Comparison of ENCODE assay signal across 8 mouse cellular contexts in the genomic region with DNA sequence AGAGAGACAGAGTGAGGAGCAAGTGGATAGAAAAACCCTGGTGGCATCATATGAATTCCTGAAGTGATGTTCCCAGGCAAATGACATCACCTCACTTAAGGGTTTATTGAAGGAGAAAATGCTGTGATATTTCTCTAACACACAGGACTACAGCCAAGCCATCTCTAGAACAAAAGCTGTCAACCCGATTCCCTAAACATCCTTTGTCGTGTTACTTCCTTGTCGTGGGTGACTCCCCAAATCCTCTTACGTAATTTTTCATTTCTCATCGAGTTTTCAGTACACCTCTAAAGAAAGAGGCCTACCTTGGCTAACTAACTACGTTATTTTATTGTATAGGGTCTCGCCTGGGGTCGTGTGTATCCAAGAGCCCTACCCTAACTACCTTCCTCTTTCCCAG. TPM values are rescaled to one million over a fixed set of nuclear protein-coding genes. Genes with fewer than 3 reads are reported as not detected.
DNase-seq lines count a peak whose midpoint lies in the region; ATAC-seq and TF ChIP-seq lines count a peak whose summit lies in the region.

No protein-coding gene starts in this region.

- peak overlapping the region; percentile 70 for H3K4me3 ChIP-seq in erythroblast, embryonic 14.5 days (replicated peaks)
- peak overlapping the region; percentile 87; the same call in 1 of the 2 replicates for H3K4me3 ChIP-seq in thymus, adult 2 months (ENCODE audit: control insufficient read depth, insufficient read depth, low read length)
- peak overlapping the region; percentile 94 for H3K4me3 ChIP-seq in liver, embryonic 15.5 days (replicated peaks)

- no peak for DNase-seq in thymus, adult 2 months
- DNase-seq in thymus, postnatal 25 days = no peak
- DNase-seq in urinary bladder, postnatal 25 days (ENCODE audit: low spot score) = no peak
- no peak for DNase-seq in T-cell, adult 2 months (ENCODE audit: low spot score)
- DNase-seq in left cerebral cortex, postnatal 10 days (ENCODE audit: extremely low spot score in 1 of 2, low spot score in 2 of 2) = no peak

- no peak for TF ChIP-seq CTCF in thymus, adult 2 months (IDR thresholded peaks at IDR 0.05; ENCODE audit: borderline replicate concordance, control insufficient read depth, extremely low read depth, insufficient read depth, low read length, poor library complexity)

- H3K4me2 ChIP-seq in liver, embryonic 15.5 days = peak overlapping the region; percentile 97

- H3K36me3 ChIP-seq in erythroblast, embryonic 14.5 days (ENCODE audit: control insufficient read depth) = peaks cover 33% of the 10 kb centered on the region
- peaks cover 12% of the 10 kb centered on the region for H3K36me3 ChIP-seq in thymus, adult 2 months (ENCODE audit: control insufficient read depth, insufficient read depth, low read length)
- H3K36me3 ChIP-seq in liver, embryonic 15.5 days (replicated peaks) = peaks cover 28% of the 10 kb centered on the region

- no peak overlapping the region for H3K27ac ChIP-seq in thymus, adult 2 months (ENCODE audit: control insufficient read depth, insufficient read depth, low read length)
- H3K27ac ChIP-seq in liver, embryonic 15.5 days (replicated peaks) = peak overlapping the region; percentile 86; the same call in 1 of the 2 replicates

- TF ChIP-seq POLR2A in thymus, adult 2 months (IDR thresholded peaks at IDR 0.05; ENCODE audit: control insufficient read depth, extremely low read depth, insufficient read depth, low read length, poor library complexity) = no peak

- peaks cover 33% of the 10 kb centered on the region for H3K4me1 ChIP-seq in erythroblast, embryonic 14.5 days (ENCODE audit: control insufficient read depth)
- peaks cover 39% of the 10 kb centered on the region for H3K4me1 ChIP-seq in thymus, adult 2 months (replicated peaks; ENCODE audit: control insufficient read depth, insufficient read depth, low read length)
- peaks cover 60% of the 10 kb centered on the region for H3K4me1 ChIP-seq in liver, embryonic 15.5 days (replicated peaks)

- 20% methylated on average over 8 of the region's 8 CpGs for WGBS in thymus, adult 2 months
- 34% methylated on average over 8 of the region's 8 CpGs for WGBS in liver, embryonic 15.5 days (ENCODE audit: insufficient replicate concordance)

- H3K9ac ChIP-seq in liver, embryonic 15.5 days = peak overlapping the region; percentile 89; the same call in 1 of the 2 replicates

- H3K9me3 ChIP-seq in erythroblast, embryonic 14.5 days (ENCODE audit: control insufficient read depth, low read length) = no peaks in the 10 kb centered on the region
- no peaks in the 10 kb centered on the region for H3K9me3 ChIP-seq in liver, embryonic 15.5 days (replicated peaks)

- ATAC-seq in erythroblast, adult 5-6 weeks (replicated peaks; ENCODE audit: low FRiP score, poor library complexity, severe bottlenecking) = no peak
- ATAC-seq in liver, embryonic 15.5 days (ENCODE audit: insufficient read depth) = no peak

- H3K27me3 ChIP-seq in erythroblast, embryonic 14.5 days (ENCODE audit: control insufficient read depth) = no peaks in the 10 kb centered on the region
- no peaks in the 10 kb centered on the region for H3K27me3 ChIP-seq in thymus, adult 2 months (ENCODE audit: control insufficient read depth, insufficient read depth, low read length)
- no peaks in the 10 kb centered on the region for H3K27me3 ChIP-seq in liver, embryonic 15.5 days

- intact Hi-C loops in left cerebral cortex, postnatal 10 days (cut with DNase I) = no loop called here

RNA-seq across cellular contexts. Expression of a gene that starts 13.0 kb away (rescaled TPM):
- polyA plus RNA-seq in erythroblast, embryonic 14.5 days (2012) = 0.03 TPM in 1 of 2 replicates, not detected in the other
- total RNA-seq in erythroblast, adult 5-6 weeks (2015; ENCODE audit: low replicate concordance) = not detected in 2 replicates
- total RNA-seq in erythroblast, adult 5-6 weeks (2017; ENCODE audit: low replicate concordance) = 0.34 and 1.1 TPM in 2 replicates
- 1.9 and 6.8 TPM in 2 replicates for polyA plus RNA-seq in thymus, adult 2 months (2012; rRNA removed)
- 1.3 and 2.6 TPM in 2 replicates for polyA plus RNA-seq in liver, embryonic 15.5 days (2015; fragmentation: Nextera tagmentation; extraction: Ambion mirVana)
- total RNA-seq in left cerebral cortex, postnatal 10 days (2021) = 1 to 10 TPM; 3.4 to 3.9 TPM

RNA-seq across cellular contexts. Expression of a gene that starts 13.2 kb away (rescaled TPM):
- 1.8 and 3.5 TPM in 2 replicates for polyA plus RNA-seq in erythroblast, embryonic 14.5 days (2012)
- 113 and 151 TPM in 2 replicates for total RNA-seq in erythroblast, adult 5-6 weeks (2015; ENCODE audit: low replicate concordance)
- total RNA-seq in erythroblast, adult 5-6 weeks (2017; ENCODE audit: low replicate concordance) = 44.5 and 50.0 TPM in 2 replicates
- 121 and 144 TPM in 2 replicates for polyA plus RNA-seq in thymus, adult 2 months (2012; rRNA removed)
- polyA plus RNA-seq in liver, embryonic 15.5 days (2015; fragmentation: Nextera tagmentation; extraction: Ambion mirVana) = 172 and 186 TPM in 2 replicates
- total RNA-seq in left cerebral cortex, postnatal 10 days (2021) = 10 to 100 TPM; 45.1 to 47.8 TPM

Comparison
In these comparisons a context has a peak if more than half of its experiments do, and no peak if none do; other contexts are left out.
1. RNA of a gene that starts 13.2 kb away (polyA plus RNA-seq): 172 to 186 TPM in liver, embryonic 15.5 days and 121 to 144 TPM in thymus, adult 2 months; 1.8 to 3.5 TPM in erythroblast, embryonic 14.5 days; every median in the first group is over 10 times any median in the second.
2. Peak in every context shown above with its lines, with median percentiles within 50 percentile points of each other: H3K4me3 ChIP-seq.